Mouse (Mus musculus) kidney, postnatal 36 days (tissue): ENCODE measurements at regions not wholly inside any gene's neighbourhood (a gene's known extent, or its start where the extent isn't known, plus 50 kb on each side); places are given as distances from the start of the nearest gene placed in this dataset.

ENCODE experiments used
- DNase-seq, 2 experiments: peaks; one replicate each; pipeline ENCODE4 v3.0.0; 2021 to 2022; ENCODE audit warnings: mixed read lengths in 2 of 2

DNA sequence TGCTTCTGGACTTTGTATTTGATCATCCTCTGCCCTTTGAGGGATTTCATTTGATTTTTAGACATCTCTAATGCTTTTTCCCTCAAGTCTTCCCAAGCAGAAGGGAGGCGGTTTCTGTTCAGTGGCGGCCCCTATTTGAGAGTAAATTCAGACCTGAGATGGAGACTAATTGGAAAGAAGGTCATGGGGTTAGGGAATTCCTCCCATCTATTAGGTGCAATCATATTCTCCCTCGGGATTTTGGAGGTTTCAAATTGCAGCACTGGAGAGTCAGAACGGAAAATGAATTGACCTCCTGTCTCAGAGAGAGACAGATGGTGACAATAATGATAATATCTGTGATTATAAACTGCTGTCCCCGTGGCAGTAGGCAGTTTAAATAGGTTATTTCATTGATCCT, 285.6 kb downstream of the 1810013L24Rik start:
- DNase-seq = no peak

DNA sequence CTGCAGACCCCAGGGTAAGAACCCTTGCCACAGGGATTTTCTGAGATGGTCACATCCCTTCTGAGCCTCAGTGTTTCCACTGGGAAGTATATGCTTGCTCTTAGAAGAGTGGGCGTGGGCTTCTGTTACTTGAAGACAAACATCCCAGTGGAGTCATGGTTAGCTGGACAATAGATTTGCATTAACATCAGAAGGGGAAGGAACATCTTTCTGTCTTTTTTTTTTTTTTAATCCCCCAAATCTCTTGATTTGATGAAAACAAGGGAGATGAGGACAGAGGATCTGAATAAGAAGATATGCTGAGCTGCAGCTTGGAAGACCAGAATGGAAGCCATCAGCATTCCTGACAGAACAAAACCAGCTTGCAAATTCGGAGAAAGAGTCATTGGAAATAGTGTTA, 291.7 kb downstream of the 1810013L24Rik start:
- DNase-seq = no peak

DNA sequence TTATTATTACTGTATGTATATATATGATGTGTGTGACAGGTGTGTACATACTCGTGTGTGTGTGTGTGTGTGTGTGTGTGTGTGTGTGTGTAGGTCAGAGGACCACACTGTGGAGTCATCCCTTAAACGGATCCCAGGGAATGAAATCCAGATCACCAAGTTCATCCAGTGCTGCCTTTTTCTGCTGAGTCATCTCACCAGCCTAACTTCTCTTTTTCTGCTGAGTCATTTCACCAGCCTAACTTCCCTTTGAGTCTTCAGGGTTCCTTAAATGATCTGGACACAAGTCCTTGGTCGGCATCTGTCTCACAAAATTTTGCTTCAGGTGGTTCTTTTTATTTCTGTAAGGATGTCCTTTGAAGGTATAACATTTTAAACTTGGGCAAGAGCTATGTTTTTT, 302.2 kb downstream of the 1810013L24Rik start:
- DNase-seq = no peak

DNA sequence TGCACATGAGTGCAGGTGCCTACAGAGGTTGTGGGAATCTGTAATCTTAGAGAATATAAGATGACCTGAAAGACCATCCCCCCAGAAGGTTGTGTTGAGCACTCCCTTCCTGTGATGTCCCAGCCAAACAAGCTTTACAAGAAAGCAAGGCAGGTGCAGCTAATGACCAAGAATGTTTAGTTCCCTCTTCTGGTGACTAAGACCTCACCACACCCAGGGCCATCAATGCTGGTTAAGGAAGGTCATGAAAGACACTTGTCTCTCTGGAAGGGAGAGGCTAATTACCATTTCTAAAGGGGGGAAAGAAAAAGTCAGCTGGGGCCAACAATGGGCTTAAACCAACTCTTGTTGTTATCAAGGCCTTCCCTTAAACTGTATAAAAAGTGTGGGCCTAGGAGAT, 302.9 kb downstream of the 1810013L24Rik start:
- DNase-seq = no peak

DNA sequence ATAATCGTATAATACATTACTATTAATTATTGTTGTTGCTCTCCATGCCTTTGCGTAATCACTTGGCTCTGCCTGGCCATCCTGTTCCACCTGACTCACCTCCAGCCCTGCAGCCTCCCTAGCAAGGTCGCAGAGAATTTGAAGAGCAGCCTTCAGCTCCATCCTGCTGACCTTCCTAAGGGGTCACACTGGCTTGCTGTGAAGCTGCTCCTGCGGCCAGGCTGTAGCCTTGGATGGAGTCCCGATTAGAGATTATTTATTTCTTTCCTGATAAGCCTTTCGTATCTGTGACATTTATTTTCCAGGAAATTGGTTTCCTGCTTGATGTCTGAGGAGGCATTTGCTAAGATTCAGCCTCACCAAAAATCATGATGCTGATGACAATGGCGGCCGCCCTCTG, 305.5 kb downstream of the 1810013L24Rik start:
- DNase-seq = peak; percentile 8 to 22

DNA sequence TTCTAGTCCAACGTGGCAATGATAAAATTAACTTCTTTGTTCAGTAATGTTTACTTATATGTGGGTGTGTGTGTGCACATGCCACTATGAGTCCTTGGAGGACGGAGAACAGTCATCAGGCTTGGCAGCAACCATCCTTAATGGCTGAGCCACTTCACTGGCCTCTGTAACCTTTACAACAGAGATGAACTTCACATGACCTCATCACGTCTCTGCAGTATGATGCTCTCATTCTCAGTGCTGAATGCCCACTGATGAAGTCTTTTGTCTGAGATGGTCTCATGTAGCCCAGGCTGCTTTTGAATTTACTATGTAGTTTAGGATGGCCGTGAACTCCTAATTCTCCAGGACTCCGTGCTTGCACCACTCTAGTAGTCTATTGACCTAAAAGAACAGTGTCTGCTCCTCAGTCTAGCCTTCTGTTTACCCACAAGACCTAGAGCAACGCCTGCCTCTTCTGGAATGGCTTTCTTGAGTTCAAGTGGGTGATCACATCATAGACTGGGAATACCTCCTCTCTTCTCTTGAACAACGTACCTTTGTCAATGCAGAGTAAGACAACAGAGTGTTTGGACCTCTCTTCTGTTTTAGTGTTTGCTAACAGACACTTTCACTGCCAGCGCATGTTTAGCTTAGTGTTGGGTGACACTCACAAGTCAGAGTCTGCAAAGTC, 308.8 kb downstream of the 1810013L24Rik start:
- peak in 1 of 2 experiments; percentile 2 for DNase-seq

DNA sequence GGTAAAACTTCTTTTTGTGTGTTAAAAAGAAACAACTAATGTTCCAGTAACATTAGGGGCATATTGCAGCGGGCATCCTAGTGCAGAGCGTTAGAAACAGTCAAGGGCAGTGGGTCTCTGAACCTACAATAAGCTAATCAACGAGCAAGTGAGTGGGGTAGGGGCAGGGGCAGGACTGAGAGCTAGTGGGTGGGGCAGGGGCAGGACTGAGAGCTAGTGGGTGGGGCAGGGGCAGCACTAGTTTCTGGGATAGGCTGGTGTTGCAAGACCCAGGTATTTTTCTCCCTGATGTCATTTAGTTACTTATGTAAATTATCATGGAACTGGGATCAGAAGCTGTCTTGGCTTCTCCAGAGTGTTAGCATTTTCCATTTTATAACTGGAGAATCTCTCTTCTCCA, 309.5 kb downstream of the 1810013L24Rik start:
- DNase-seq = no peak

DNA sequence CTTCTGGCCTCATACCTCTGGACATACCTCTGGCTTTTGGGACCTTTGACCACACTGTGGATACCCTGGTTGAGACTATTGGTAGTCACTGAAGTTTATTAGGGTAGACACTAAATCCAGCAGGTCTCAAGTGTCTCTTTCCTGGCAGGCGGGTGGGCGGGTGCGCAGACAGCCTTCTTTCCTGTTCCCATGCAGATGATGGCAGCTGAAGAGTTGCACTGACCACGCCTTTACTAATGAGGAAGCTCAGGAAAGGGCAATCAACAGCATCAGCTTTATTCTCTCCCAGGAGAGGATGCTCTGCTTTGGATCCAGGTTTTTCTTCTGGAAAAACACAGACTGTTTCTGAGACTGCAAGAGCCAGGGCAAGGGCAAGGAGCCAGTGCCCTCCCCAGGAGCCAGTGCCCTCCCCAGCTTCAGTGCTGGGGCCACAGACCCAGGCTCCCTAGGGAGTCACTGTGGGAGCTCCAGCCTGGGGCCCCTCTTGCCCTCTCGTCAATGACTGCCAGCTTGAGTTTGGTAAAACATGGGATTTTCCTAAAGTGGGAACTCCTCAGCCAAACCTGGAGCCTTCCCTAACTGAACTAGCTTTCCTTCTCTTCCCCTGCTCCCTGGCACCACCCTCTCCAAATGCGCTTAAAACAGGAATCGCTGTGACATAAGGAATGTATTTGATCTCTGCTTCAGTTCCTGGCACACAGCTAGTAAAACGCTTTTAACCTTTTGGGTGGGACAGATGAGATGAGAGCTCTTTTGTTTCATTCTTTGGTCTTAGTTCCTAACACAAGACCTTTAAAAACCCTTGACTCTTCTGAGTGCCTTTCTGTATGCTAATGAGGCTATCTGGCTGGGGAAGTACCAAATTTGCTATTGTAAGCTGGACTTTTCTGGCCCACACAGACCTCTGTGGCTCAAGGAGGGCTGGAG, 319.6 kb downstream of the 1810013L24Rik start:
- peak in 1 of 2 experiments; percentile 18 for DNase-seq

DNA sequence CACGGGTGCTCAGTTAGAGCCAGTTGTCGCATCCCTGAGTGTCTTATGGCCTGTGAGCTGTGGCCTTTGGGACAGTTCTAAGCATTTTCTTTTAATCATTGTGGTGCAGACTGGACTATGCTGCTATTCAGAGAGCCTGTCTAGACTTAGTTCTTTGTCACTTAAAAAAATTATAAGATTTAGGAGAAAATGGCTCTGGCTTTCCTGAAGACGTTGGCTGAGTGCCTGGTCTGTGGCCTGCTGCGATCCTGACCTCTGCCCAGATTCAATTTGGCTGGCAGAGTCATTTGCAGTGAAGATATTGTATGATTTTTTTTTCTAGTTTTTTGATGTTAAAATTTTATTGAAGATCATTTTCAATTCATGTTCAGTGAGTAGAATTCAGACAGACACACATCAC, 322.0 kb downstream of the 1810013L24Rik start:
- DNase-seq = peak; percentile 58 to 80

DNA sequence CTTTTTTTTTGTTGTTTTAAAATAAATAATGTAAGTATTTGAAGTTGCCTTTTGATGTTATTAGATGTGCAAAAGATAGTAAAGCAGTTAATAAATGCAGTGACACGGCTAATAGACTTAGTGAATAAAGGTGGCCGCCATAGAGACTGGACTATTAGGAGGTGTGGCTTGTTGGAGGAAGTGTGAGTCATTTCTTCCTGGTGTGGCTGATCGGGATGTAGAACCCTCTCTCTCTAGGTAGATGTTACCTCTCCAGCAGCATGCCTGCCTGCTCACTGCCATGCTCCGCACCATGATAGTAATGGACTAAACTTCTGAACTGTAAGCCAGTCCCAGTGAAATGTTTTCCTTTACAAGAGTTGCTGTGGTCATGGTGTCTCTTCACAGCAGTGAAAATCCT, 323.6 kb downstream of the 1810013L24Rik start:
- DNase-seq = no peak

DNA sequence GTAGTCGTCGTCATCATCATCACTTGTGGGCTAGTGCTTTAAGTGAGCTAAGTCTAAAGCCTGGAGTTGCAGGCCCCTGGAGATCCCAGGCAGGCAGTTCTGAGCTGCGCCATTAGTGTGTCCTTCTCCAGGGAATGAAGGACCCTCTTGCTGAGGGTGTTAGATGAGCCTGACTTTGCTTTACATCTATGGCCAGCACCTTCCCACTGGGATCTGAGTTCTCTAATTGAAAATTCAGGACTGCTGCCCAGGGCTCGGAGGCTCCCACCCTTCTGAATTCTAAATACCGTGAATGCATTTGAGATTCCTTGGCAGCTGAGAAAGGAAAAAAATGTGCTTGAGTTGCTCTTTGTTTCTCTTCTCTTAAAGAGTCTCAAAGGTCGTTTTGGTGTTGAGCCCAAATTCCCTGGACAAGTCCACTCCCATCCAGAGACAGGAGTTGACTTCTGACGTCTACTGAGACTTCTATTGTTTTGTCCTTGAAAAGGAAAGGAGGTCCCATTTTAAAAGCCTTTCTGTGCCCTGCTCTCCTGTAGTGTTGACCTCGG, 335.9 kb downstream of the 1810013L24Rik start:
- DNase-seq = peak; percentile 31 to 65

DNA sequence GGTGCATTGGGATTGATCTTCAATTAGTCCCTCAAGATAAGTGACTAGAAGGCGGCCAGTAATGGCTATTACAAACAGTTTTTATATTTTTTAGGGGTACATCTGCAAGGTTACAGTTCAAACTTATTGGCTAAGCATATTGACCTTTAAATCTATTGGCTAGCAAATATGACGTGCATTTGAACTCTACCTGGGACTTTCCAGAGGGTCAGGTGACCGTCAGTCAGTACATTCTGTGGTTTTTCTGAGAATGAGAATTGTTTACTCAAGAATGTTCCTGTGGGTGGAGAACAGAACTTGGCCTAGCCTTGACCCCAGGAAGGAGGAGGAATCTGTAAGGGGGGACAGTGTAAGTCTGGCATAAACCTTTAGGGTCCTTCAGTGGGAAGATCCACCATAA, 346.5 kb downstream of the 1810013L24Rik start:
- no peak for DNase-seq

DNA sequence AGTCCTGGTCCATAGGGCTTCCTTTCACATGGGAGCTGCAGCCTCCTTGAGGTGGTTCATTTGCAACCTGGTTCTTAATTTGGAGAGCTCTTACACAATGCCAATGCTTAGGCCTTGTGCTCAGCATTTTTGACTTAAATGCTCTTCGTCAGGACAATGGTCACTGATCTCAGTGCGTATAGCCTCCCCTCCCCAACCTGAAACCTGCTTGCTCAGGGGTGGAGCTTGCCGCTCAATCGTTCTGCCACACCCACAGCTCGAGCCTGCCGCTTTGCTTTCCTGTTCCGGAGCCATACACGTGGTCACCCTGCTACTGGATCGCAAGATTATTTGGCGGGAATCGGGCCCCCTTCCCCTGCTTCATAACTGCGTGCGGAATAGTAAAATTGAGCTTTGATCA, 365.9 kb downstream of the 1810013L24Rik start:
- DNase-seq = no peak

DNA sequence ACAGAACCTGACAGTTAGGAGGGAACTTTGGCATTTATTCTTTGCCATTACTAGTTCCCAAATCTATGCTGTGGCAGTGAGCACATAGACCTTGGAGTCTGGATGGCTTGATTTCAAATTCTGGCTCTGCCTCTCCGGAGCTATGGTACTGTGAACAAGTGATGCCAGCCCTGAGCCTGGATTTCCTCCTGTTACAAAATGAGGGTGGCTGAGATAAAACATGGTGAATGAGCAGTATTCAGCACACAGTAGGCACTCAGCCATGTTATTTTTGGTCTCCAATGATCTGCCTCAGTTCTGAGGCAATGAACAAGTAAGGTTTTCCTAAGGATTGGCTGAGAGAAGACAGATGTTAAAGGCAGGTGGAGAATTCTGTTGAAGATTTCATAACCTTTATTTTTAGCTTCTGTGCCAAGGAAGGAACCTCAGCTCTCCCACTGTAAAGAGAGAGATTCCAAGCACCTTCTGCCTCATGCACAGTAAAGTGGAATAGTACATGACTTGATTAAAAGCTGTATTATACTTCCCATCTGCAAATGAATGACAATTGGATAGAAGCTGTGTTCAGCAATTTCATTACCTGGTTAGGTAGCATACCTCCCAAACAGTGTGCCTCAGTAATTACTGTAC, 369.1 kb downstream of the 1810013L24Rik start:
- no peak for DNase-seq

DNA sequence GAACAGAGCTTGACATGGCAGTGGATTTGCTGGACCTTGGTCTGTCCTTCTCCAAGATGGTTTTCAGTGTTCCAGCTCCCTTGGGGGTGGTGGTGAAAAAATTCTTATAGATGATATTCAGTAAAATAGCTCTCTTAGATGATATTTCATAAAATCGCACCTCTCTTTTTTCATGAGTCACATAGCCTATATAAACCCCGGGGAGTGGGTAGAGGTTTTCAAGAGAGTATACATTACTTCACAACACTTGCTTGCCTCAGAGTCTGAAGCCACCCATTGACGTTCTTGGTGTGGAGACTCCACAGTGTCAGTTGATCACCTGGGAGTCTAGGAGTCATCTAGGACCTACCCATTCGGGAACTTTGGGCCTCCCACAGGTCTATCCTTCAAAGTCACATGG, 378.7 kb downstream of the 1810013L24Rik start:
- no peak for DNase-seq

DNA sequence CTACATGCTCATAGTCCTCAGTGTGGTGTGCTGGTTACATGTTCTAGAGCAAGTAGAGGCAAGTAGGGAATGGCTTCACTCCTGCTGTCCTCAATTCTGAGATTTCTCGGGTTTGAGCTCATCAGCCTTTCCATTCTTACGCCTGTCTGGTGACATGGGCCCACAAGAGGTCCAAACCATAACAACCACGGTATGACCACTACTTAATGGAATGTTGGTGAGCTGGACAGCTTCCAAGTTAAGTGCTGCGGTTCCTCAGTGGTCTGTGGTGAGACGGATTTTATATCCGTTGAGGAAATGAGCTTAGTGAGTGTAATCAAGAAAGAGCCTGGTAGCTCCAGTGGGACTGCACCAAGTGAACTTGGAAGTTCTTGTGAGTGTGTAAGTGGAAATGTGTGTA, 381.6 kb downstream of the 1810013L24Rik start:
- DNase-seq = no peak

DNA sequence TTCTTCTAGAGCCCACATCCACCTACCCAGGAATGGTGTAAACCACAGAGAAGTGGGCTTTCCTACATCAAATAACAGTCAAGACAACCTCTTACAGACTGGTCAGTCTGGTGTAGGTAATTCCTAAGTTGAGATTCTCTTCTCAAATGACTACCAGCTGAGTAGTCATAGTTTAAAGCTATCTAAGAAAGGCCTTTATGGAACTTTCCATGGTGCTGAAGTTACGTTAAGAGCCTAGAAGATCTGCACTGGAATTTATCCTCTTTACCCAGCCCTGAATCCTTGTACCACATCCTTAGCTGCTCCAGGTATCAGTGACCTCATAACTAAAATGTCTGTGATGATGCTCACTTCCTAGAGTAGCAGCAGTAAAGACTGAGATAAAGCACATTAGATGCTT, 385.2 kb downstream of the 1810013L24Rik start:
- no peak for DNase-seq

DNA sequence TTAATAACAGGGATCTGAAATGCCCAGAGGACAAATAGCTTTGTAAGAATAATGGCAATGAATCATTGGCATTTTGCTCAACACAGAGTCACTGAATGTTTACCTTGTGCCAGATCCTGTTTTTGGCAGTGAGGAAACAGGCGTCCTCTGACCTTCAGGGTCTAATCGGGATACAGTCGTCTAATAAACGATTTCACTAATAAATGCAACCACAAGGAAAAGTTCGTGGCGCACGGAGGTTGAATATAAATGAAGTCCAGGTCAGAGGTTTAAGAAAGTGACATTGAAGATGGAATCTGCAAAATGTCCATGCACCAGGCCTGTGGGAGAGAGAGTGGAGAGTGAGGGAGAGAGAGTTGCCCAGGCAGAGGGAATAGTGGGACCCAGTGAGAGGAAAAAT, 387.5 kb downstream of the 1810013L24Rik start:
- DNase-seq = no peak

DNA sequence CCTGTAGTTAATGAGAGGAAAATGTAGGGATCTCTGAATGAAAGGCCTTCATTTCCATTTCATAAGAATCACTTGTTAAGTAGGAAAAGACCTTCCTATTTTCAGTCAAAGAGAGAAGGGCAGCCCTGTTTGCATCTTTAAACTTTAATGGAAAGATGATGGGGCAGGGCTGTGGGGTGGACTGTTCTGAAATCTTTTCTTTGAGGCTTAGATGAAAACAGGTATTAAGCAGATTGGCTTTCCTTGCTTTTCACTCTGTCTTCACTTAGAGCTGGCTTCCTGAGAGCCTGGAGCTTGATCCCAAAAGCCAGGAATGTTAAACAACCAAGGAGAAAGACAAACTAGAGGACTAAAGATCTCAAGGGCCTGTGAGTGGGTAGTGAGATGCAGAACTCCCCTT, 400.3 kb downstream of the 1810013L24Rik start:
- DNase-seq = no peak

DNA sequence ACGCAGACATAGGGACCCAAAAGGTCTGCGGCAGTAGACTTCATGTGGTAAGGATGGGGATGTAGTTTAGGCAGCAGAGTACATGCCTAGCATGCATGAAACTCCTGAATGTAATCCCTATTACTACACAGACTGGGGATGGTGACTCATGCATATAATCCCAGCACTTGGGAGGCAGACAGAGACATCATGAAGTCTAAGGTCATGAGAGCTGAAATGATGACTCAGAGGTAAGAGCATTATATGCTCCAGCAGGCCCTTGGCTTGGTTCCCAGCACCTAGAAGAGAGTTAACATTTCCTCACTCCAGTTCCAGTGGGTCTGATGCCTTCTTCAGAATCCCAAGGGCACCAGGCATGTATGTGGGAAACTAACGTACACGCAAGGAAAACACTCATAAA, 412.2 kb downstream of the 1810013L24Rik start:
- no peak for DNase-seq

DNA sequence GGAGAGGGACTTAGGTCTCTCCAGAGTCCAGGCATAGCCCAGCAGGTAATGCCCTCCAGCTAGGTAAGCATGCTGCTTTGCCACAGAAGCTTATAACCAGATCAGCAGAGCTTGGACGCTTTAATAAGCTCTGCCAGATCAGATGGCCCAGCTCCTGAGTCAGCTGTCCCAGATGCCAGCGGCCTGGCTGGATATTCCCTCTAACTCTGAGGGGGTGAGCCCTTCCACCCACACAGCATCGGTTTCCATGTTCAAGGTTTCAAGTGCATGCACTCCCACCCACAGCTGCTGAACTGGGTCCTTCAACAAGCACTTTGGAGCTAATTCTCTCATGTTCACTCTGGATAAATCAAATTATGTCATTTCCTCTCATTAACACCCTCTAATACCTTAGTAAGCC, 417.3 kb downstream of the 1810013L24Rik start:
- DNase-seq = no peak

DNA sequence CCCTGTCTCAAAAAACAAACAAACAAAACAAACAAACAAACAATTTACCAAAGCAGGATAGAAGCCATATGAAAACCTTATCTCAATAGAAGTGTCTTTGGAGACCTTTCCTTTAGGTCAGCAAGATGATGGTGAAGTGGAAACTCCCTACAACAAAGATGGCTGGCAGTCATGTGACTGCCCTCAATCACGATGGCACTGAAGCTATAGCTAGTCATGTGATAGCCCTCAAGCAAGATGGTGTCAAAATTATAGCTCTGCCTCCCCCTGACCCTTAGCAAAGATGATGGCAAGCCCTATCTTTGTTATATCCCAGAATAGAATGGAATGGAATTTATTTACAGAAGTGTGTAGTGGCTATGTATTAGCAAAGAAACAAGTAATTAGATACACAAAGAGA, 423.2 kb downstream of the 1810013L24Rik start:
- no peak for DNase-seq

DNA sequence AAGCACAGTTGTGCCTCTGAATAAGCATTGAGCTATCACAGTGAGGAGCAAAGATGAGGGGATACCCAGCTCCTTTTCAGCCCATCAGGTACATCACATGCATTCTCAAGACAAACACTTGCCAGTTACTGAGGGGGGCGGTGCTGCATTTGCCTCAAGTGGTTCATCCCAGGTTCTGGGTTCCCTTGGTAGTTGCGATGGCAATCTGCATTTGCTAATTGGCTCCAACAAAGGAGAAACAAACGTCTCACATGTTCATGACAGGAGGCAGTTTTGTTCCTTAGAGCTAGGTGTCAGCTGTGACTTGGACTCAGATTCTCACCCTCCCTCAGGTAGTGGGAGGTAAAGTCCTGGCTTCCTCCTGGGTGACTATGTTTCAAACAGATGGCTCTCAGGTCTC, 425.5 kb downstream of the 1810013L24Rik start:
- no peak for DNase-seq
